Mouse (Mus musculus): ENCODE data around the gene Dhx37.

Dhx37 gene

GRCm38 (mm10) chr5:125433793-125434337, at the start of gene Dhx37:
Dhx37 (minus strand) TSS chr5:125434121.
- peak; percentile 91 to 94 for DNase-seq

- DNase-seq, result no peak
Observed at GRCm38 (mm10) chr5:125482474-125482873, 48.6 kb upstream of the Dhx37 start.

DNA sequence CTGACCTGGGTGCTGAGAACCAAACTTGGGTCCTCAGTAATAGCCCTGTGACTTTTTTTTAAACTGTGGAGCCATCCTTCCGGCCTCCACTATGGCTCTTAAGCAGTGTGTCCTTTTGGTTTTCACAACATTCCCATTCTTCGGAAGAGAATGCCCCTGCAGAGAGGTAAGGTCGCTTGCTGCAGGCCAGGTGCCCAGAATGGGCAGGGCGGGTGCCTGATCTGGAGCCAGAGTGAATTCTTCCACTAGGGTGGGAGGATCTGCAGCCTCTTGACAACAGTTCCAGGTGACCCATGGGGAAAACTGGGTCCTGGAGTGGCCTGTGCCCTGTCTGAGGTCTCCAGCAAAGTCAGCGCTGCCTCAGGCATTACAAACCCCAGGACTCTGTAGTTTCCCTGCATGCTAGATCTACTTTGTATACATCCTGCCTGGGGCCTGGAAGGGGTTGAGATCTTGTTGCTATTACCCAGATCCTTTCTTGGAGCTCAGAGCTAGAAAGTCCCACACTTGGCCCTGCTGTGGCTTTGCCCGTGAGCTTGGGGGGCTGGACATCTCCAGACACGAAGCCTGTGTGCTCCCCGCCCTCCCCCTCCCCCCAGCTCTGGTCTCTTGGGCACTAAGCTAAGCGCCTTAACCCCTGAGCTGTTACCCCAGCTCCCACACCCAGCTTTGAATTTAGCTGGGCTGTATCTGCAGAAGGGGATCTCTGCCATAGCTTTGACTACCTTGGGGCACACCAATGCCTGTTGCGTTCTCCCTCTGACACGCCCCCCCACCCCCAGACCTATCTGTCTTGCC, 46.7 kb upstream of the Dhx37 start:
- DNase-seq, result no peak

- DNase-seq, result no peak
Observed at GRCm38 (mm10) chr5:125479376-125479775, 45.5 kb upstream of the Dhx37 start.

DNA sequence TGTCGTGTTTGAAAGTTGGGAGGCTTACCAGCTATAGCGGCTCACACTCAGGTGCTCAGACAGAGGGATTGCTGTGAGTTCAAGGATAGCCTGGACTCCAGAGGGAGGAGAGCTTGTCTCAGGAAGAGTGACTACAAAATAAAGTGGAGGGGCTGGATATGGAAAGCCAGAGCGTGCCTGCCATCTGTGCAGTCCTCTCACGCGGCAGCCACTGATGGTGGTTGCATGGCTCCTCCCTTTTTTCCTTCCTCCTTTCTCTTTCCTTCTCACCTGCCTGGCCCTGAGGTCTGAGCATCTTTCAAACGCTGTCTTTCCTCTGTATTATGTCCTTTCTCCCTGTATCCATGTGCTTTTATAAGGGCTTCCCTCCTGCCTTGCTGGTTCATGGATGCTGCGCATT, 44.1 kb upstream of the Dhx37 start:
- DNase-seq, result no peak

DNA sequence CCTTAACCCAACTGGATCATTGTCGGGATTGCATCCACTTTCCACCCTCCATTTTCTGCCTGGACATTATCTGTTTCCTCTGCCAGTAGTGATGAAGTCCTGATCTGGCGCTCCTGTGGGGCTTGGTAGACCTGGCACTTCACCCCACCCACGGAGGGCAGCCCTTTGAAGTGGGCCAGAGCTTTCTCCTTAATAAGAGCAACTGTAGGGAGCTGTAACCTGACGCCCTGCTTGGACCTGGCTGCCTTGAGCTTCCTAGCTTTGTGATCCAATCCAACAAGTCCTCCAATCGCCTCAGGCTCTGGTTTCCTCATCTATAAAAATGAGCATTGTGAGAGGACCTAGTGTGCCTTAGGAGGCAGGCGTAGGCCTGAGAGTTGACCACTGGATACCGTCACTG, 43.6 kb upstream of the Dhx37 start:
- no peak for DNase-seq

DNA sequence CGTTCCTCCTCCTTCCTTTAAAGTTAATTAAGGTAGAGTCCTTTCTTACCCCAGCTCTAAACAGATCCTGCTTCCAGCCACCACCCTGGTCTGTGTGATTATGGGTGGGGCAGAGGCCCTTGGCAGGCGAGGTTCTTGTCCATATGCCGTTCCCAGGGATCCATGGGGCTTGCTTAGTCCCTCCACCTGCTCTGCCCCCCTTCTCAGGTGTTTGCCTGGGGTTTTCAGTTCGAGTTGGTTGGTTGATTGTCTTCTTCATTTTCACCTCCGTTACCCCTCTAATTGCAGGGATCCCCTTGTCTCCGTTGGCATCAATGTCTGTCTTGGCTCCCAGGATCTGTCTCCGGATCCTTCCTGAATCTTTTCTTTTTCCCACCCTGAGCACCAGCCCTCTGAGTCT, 42.9 kb upstream of the Dhx37 start:
- DNase-seq, result peak; percentile 59

- peak in 1 of 2 experiments; percentile 46 for DNase-seq
Observed at GRCm38 (mm10) chr5:125476286-125476625, 42.3 kb upstream of the Dhx37 start.

- DNase-seq, result peak; percentile 97 to 98
Observed at GRCm38 (mm10) chr5:125475601-125476285, 41.8 kb upstream of the Dhx37 start, which contains the start of gene Aacs. Aacs (plus strand) TSS chr5:125475814.

GRCm38 (mm10) chr5:125475030-125475429, 41.1 kb upstream of the Dhx37 start:
- DNase-seq, result no peak

GRCm38 (mm10) chr5:125472796-125473475, 39.0 kb upstream of the Dhx37 start:
- DNase-seq, result no peak

GRCm38 (mm10) chr5:125470713-125471112, 36.8 kb upstream of the Dhx37 start:
- DNase-seq, result no peak

GRCm38 (mm10) chr5:125467261-125467660, 33.3 kb upstream of the Dhx37 start:
- no peak for DNase-seq

DNA sequence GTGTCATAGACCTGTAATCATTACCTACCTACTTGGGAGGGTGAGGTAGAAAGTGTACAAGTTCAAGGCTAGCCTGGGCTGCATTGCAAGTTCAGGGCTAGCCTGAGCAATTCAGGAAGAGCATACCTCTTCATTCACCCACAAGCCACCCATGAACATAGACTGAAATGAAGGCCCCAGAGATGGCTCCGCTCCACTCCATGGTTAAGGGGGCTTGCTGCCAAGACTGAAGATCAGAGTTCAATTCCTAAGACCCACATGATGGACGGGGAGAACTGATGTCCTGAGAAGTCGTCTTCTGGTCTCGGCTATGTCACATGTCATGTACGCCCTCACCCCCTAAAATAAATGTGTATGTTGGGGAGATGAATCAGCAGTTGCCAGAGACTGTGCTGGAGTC, 32.6 kb upstream of the Dhx37 start:
- DNase-seq, result no peak

GRCm38 (mm10) chr5:125465701-125466106, 31.8 kb upstream of the Dhx37 start:
- DNase-seq, result peak; percentile 92 to 95

DNA sequence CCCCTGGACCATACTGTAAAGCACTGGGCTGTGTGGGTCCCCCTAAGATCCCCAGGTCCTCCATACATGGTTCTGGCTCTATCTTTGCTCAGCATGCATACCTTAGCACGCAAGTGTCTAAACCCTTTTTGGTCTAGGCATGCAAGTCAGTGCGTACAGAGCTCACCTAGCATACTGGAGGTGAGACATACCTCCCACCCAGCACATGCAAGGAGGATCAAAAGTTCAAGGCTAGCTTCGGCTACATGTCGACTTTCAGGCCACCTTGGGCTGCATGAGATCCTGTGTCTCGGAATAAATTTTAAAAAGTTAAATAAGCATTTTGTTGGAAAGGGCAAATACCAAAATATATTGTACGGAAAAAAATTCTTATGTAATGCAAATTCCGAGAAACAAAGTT, 31.3 kb upstream of the Dhx37 start:
- DNase-seq, result no peak

- peak; percentile 58 to 62 for DNase-seq
Observed at GRCm38 (mm10) chr5:125461868-125462445, 28.0 kb upstream of the Dhx37 start.

- no peak for DNase-seq
Observed at GRCm38 (mm10) chr5:125460574-125460973, 26.7 kb upstream of the Dhx37 start.

- DNase-seq, result no peak
Observed at GRCm38 (mm10) chr5:125457538-125457937, 23.6 kb upstream of the Dhx37 start.

GRCm38 (mm10) chr5:125456100-125456499, 22.2 kb upstream of the Dhx37 start:
- no peak for DNase-seq

- no peak for DNase-seq
Observed at GRCm38 (mm10) chr5:125452573-125452972, 18.7 kb upstream of the Dhx37 start.

DNA sequence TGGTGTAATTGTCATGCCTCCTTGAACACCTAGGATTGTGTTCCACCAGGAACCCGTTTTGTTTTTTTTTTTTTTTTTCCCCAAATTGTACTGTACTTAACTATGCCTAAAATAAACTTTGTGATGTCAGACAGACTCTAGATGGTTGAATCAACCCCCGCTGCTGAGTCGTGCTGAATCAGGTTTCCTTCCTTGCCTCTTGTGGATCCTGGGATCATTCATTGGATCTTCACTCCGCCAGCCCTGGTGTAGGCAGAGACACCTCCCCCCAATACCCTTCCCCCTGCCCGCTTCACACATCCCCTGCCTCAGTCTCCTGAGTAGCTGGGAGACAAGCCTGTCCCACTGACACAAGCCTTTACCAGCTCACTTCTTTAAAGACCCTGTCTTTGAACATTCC, 15.4 kb upstream of the Dhx37 start:
- DNase-seq, result no peak

- no peak for DNase-seq
Observed at GRCm38 (mm10) chr5:125448631-125449030, 14.7 kb upstream of the Dhx37 start.
